Comparison of ENCODE assay signal across 8 mouse cellular contexts in genomic region chr8:126838228-126838627, GRCm38 (mm10).
DNase-seq lines count a peak whose midpoint lies in the region; ATAC-seq and TF ChIP-seq lines count a peak whose summit lies in the region.

No protein-coding gene starts in this region.

- no peak overlapping the region for H3K4me3 ChIP-seq in kidney, adult 2 months (ENCODE audit: insufficient read depth, low read depth, low read length)
- no peak overlapping the region for H3K4me3 ChIP-seq in hindbrain, embryonic 11.5 days (ENCODE audit: low read depth, low read length)
- no peak overlapping the region for H3K4me3 ChIP-seq in limb, embryonic 12.5 days (replicated peaks)
- H3K4me3 ChIP-seq in neural tube, embryonic 14.5 days (ENCODE audit: low read depth, low read length), result no peak overlapping the region

- no peak for TF ChIP-seq CTCF in kidney, adult 2 months (conservative IDR thresholded peaks at IDR 0.05; ENCODE audit: insufficient read depth, insufficient read length, low read depth, low read length)

- H3K4me1 ChIP-seq in kidney, adult 2 months (ENCODE audit: control insufficient read depth, insufficient read depth, low read length), result peaks cover 38% of the 10 kb centered on the region
- H3K4me1 ChIP-seq in hindbrain, embryonic 11.5 days (replicated peaks; ENCODE audit: control insufficient read depth, insufficient read depth, low read length), result peaks cover 7% of the 10 kb centered on the region; the same call in 1 of the 2 replicates
- peaks cover 55% of the 10 kb centered on the region for H3K4me1 ChIP-seq in limb, embryonic 12.5 days (replicated peaks)
- H3K4me1 ChIP-seq in neural tube, embryonic 14.5 days (ENCODE audit: control insufficient read depth, insufficient read depth, low read length), result peaks cover 31% of the 10 kb centered on the region

- no peak for TF ChIP-seq POLR2A in kidney, adult 2 months (IDR thresholded peaks at IDR 0.05; ENCODE audit: low read depth, low read length)

- 32% methylated on average over 7 of the region's 7 CpGs for WGBS in kidney, adult 2 months
- WGBS in hindbrain, embryonic 11.5 days, result 86% methylated on average over 7 of the region's 7 CpGs
- WGBS in limb, embryonic 12.5 days, result 49% methylated on average over 7 of the region's 7 CpGs
- 64% methylated on average over 7 of the region's 7 CpGs for WGBS in neural tube, embryonic 14.5 days

- no peaks in the 10 kb centered on the region for H3K9me3 ChIP-seq in hindbrain, embryonic 11.5 days (ENCODE audit: control insufficient read depth, low read length)
- H3K9me3 ChIP-seq in limb, embryonic 12.5 days, result no peaks in the 10 kb centered on the region
- no peaks in the 10 kb centered on the region for H3K9me3 ChIP-seq in neural tube, embryonic 14.5 days (ENCODE audit: control insufficient read depth, low read length)

- no peaks in the 10 kb centered on the region for H3K27me3 ChIP-seq in kidney, adult 2 months (replicated peaks; ENCODE audit: control insufficient read depth, insufficient read depth, low read length)
- no peaks in the 10 kb centered on the region for H3K27me3 ChIP-seq in hindbrain, embryonic 11.5 days (ENCODE audit: control insufficient read depth, insufficient read depth, low read length)
- no peaks in the 10 kb centered on the region for H3K27me3 ChIP-seq in limb, embryonic 12.5 days
- no peaks in the 10 kb centered on the region for H3K27me3 ChIP-seq in neural tube, embryonic 14.5 days (ENCODE audit: control insufficient read depth, insufficient read depth, low read length)

- no peak overlapping the region for H3K9ac ChIP-seq in hindbrain, embryonic 11.5 days (ENCODE audit: low read depth, low read length)
- H3K9ac ChIP-seq in limb, embryonic 12.5 days (replicated peaks), result no peak overlapping the region
- no peak overlapping the region for H3K9ac ChIP-seq in neural tube, embryonic 14.5 days (replicated peaks; ENCODE audit: low read depth, low read length)

- no peak overlapping the region for H3K4me2 ChIP-seq in hindbrain, embryonic 11.5 days (replicated peaks; ENCODE audit: low read depth, low read length)
- no peak overlapping the region for H3K4me2 ChIP-seq in limb, embryonic 12.5 days
- H3K4me2 ChIP-seq in neural tube, embryonic 14.5 days (ENCODE audit: low read depth, low read length), result no peak overlapping the region

- no peak for ATAC-seq in hindbrain, embryonic 11.5 days (ENCODE audit: low FRiP score)
- no peak for ATAC-seq in limb, embryonic 12.5 days (ENCODE audit: insufficient number of reproducible peaks, insufficient read depth, low FRiP score, low TSS enrichment, low read depth)
- ATAC-seq in neural tube, embryonic 14.5 days (ENCODE audit: low read depth), result no peak

- DNase-seq in kidney, adult 2 months, result peak; percentile 83
- no peak for DNase-seq in kidney, postnatal 25 days
- no peak for DNase-seq in hindbrain, embryonic 11.5 days (ENCODE audit: low spot score)
- DNase-seq in right cerebral cortex, adult 18-20 months, result no peak
- DNase-seq in cerebellum, postnatal 36 days, result no peak
- DNase-seq in Muller cell, postnatal 12 days (ENCODE audit: inconsistent ontology term), result no peak

- no peaks in the 10 kb centered on the region for H3K36me3 ChIP-seq in kidney, adult 2 months (ENCODE audit: control insufficient read depth, insufficient read depth, low read length)
- H3K36me3 ChIP-seq in hindbrain, embryonic 11.5 days (ENCODE audit: control insufficient read depth, insufficient read depth, low read length), result no peaks in the 10 kb centered on the region
- no peaks in the 10 kb centered on the region for H3K36me3 ChIP-seq in limb, embryonic 12.5 days
- H3K36me3 ChIP-seq in neural tube, embryonic 14.5 days (ENCODE audit: control insufficient read depth, insufficient read depth, low read length), result no peaks in the 10 kb centered on the region

- peak overlapping the region; percentile 94 for H3K27ac ChIP-seq in kidney, adult 2 months (ENCODE audit: insufficient read depth, low read depth, low read length)
- peak overlapping the region; percentile 88; the same call in 1 of the 2 replicates for H3K27ac ChIP-seq in hindbrain, embryonic 11.5 days (ENCODE audit: low read depth, low read length)
- H3K27ac ChIP-seq in limb, embryonic 12.5 days, result peak overlapping the region; percentile 93
- H3K27ac ChIP-seq in neural tube, embryonic 14.5 days (ENCODE audit: low read depth, low read length), result peak overlapping the region; percentile 88
